Mouse (Mus musculus) liver, postnatal 0 days (tissue): ENCODE data around the gene Snx9. TPM values are rescaled to one million over a fixed set of nuclear protein-coding genes. Genes with fewer than 3 reads are reported as not detected.

ENCODE experiments used
- ATAC-seq: fragments of 200-750 bp; cut with Nextera tagmentation; 2 replicates; pipeline ENCODE4 v1.8.0; 2017; ENCODE audit warnings: mild to moderate bottlenecking, moderate library complexity
- DNase-seq: peaks from one replicate; pipeline ENCODE4 v3.0.0-alpha.2; 2016
- H3K27ac ChIP-seq: fragments of 300-500 bp; sonication (generic); 2 replicates; pipeline ENCODE4 v1.5.1; 2014; ENCODE audit warnings: antibody characterized with exemption, moderate library complexity, mild to moderate bottlenecking, low read depth
- H3K27me3 ChIP-seq: fragments of 300-500 bp; sonication (generic); 2 replicates; pipeline ENCODE4 v1.6.1; 2014; ENCODE audit warnings: low read length, control low read depth, mixed read lengths; ENCODE audit not compliant: insufficient read depth
- H3K36me3 ChIP-seq: fragments of 300-500 bp; sonication (generic); replicated peaks from 2 replicates; pipeline ENCODE4 v1.6.1; 2014; ENCODE audit warnings: mild to moderate bottlenecking, control low read depth, low read length, moderate library complexity, mixed read lengths; ENCODE audit not compliant: insufficient read depth
- H3K4me1 ChIP-seq: fragments of 300-500 bp; sonication (generic); 2 replicates; pipeline ENCODE4 v1.6.1; 2014; ENCODE audit warnings: antibody characterized with exemption, mild to moderate bottlenecking, control low read depth; ENCODE audit not compliant: insufficient read depth
- H3K4me2 ChIP-seq: fragments of 300-500 bp; sonication (generic); 2 replicates; pipeline ENCODE4 v1.6.1; 2014; ENCODE audit warnings: low read depth, mild to moderate bottlenecking, low read length, moderate library complexity, mixed read lengths
- H3K4me3 ChIP-seq: fragments of 300-500 bp; sonication (generic); 2 replicates; pipeline ENCODE4 v1.5.1; 2014; ENCODE audit warnings: low read depth, low read length
- H3K9ac ChIP-seq: fragments of 300-500 bp; sonication (generic); replicated peaks from 2 replicates; pipeline ENCODE4 v1.6.1; 2014; ENCODE audit warnings: mild to moderate bottlenecking, moderate library complexity
- H3K9me3 ChIP-seq: fragments of 300-500 bp; sonication (generic); 2 replicates; pipeline ENCODE4 v1.6.1; 2016; ENCODE audit warnings: mild to moderate bottlenecking, control low read depth, low read length, mixed read lengths
- CTCF ChIP-seq: sonication (generic); IDR thresholded peaks from 2 replicates; pipeline ENCODE4 v1.5.1; 2016; ENCODE audit warnings: antibody characterized with exemption, low read depth
- EP300 ChIP-seq: IDR thresholded peaks from 2 replicates; pipeline ENCODE4 v1.6.1; 2016; ENCODE audit warnings: antibody characterized with exemption, low read depth, mild to moderate bottlenecking
- WGBS: fragments of 180-500 bp; shearing (Covaris S2); extraction: QIAGEN DNeasy Blood & Tissue Kit; methylation state at CpG from one replicate; pipeline ENCODE4 v1.1.7; 2014; ENCODE audit not compliant: insufficient replicate concordance; 5-methylcytosine and 5-hydroxymethylcytosine counted together
- polyA plus RNA-seq: library from polyadenylated mRNA; unstranded; fragments of >200 nt; fragmentation: Nextera tagmentation; extraction: Ambion mirVana; gene quantifications from 2 replicates; pipeline ENCODE4 v1.2.1, GENCODE M21; 2015

Gene Snx9
- polyA plus RNA-seq, 1 experiment from 2014 or later = 13.5 TPM

GRCm38 (mm10) chr17:5805935-5806334, 35.2 kb upstream of the Snx9 start:
- no peak for DNase-seq
- ATAC-seq = peak; percentile 64
- H3K27ac ChIP-seq = peak overlapping the region; percentile 48; the same call in 1 of the 2 replicates
- no peaks in the 10 kb centered on the region for H3K9me3 ChIP-seq
- H3K36me3 ChIP-seq = no peaks in the 10 kb centered on the region
- peaks cover 36% of the 10 kb centered on the region for H3K4me1 ChIP-seq
- H3K4me3 ChIP-seq = no peak overlapping the region
- no peak overlapping the region for H3K9ac ChIP-seq
- 63% methylated on average over 2 of the region's 2 CpGs for WGBS
- H3K4me2 ChIP-seq = no peak overlapping the region
- TF ChIP-seq CTCF (no peak), EP300 (no peak)
- H3K27me3 ChIP-seq = no peaks in the 10 kb centered on the region

- TF ChIP-seq CTCF (no peak), EP300 (no peak)
- Histone ChIP-seq H3K9ac (no peak overlapping the region), H3K4me1 (peaks cover 33% of the 10 kb centered on the region), H3K4me3 (no peak overlapping the region), H3K9me3 (no peaks in the 10 kb centered on the region), H3K4me2 (no peak overlapping the region), H3K27me3 (no peaks in the 10 kb centered on the region), H3K27ac (no peak overlapping the region), H3K36me3 (no peaks in the 10 kb centered on the region)
- 72% methylated on average over 2 of the region's 2 CpGs for WGBS
- DNase-seq (no peak), ATAC-seq (no peak)
These were observed 34.3 kb upstream of the Snx9 start for GRCm38 (mm10) chr17:5806823-5807222.

GRCm38 (mm10) chr17:5807847-5808386, 33.2 kb upstream of the Snx9 start:
- Histone ChIP-seq H3K4me1 (peaks cover 23% of the 10 kb centered on the region), H3K9me3 (no peaks in the 10 kb centered on the region), H3K36me3 (no peaks in the 10 kb centered on the region), H3K9ac (no peak overlapping the region), H3K27ac (peak overlapping the region; percentile 30; the same call in 1 of the 2 replicates), H3K4me2 (no peak overlapping the region), H3K4me3 (no peak overlapping the region), H3K27me3 (no peaks in the 10 kb centered on the region)
- ATAC-seq (peak; percentile 32), DNase-seq (no peak)
- TF ChIP-seq CTCF (no peak), EP300 (no peak)
- WGBS = 31% methylated on average over 3 of the region's 3 CpGs

GRCm38 (mm10) chr17:5813863-5814640, 27.1 kb upstream of the Snx9 start:
- 0 out of 2 replicates have a peak, but pooled peaks cover 3% of the 10 kb centered on the region for H3K4me1 ChIP-seq
- H3K9ac ChIP-seq = no peak overlapping the region
- no peaks in the 10 kb centered on the region for H3K27me3 ChIP-seq
- DNase-seq (no peak), ATAC-seq (peak; percentile 41)
- WGBS = 35% methylated on average over 8 of the region's 8 CpGs
- H3K4me3 ChIP-seq = no peak overlapping the region
- H3K36me3 ChIP-seq = no peaks in the 10 kb centered on the region
- TF ChIP-seq EP300 (no peak), CTCF (no peak)
- H3K27ac ChIP-seq = no peak overlapping the region
- no peaks in the 10 kb centered on the region for H3K9me3 ChIP-seq
- no peak overlapping the region for H3K4me2 ChIP-seq

- Histone ChIP-seq H3K4me1 (0 out of 2 replicates have a peak, but pooled peaks cover 3% of the 10 kb centered on the region), H3K4me3 (no peak overlapping the region), H3K27ac (no peak overlapping the region), H3K4me2 (no peak overlapping the region), H3K9ac (no peak overlapping the region), H3K36me3 (no peaks in the 10 kb centered on the region), H3K9me3 (no peaks in the 10 kb centered on the region), H3K27me3 (no peaks in the 10 kb centered on the region)
- WGBS = 18% methylated on average over 1 of the region's 1 CpGs
- DNase-seq (no peak), ATAC-seq (no peak)
- no peak for TF ChIP-seq EP300
- no peak for TF ChIP-seq CTCF
These were observed 26.5 kb upstream of the Snx9 start for GRCm38 (mm10) chr17:5814641-5814920.

- Histone ChIP-seq H3K27ac (no peak overlapping the region), H3K9me3 (no peaks in the 10 kb centered on the region), H3K9ac (no peak overlapping the region), H3K4me2 (no peak overlapping the region), H3K4me3 (no peak overlapping the region), H3K4me1 (0 out of 2 replicates have a peak, but pooled peaks cover 3% of the 10 kb centered on the region), H3K36me3 (no peaks in the 10 kb centered on the region), H3K27me3 (no peaks in the 10 kb centered on the region)
- no peak for DNase-seq
- TF ChIP-seq EP300 (no peak), CTCF (no peak)
- 73% methylated on average over 2 of the region's 2 CpGs for WGBS
- ATAC-seq = no peak
These were observed 23.3 kb upstream of the Snx9 start for GRCm38 (mm10) chr17:5817871-5818270.
